Comparison of ENCODE assay signal across 8 mouse cellular contexts in genomic region chr7:19716055-19716682, GRCm38 (mm10). TPM values are rescaled to one million over a fixed set of nuclear protein-coding genes. Genes with fewer than 3 reads are reported as not detected.
DNase-seq lines count a peak whose midpoint lies in the region; ATAC-seq and TF ChIP-seq lines count a peak whose summit lies in the region.

No protein-coding gene starts in this region.

- H3K27ac ChIP-seq in heart, embryonic 16.5 days (ENCODE audit: low read length): peak overlapping the region; percentile 43
- H3K27ac ChIP-seq in MEL (ENCODE audit: control insufficient read depth, low read depth, low read length): peak overlapping the region; percentile 99
- H3K27ac ChIP-seq in hindbrain, embryonic 12.5 days: peak overlapping the region; percentile 89
- peak overlapping the region; percentile 80 for H3K27ac ChIP-seq in midbrain, embryonic 12.5 days (replicated peaks)

- H3K79me2 ChIP-seq in MEL (ENCODE audit: control insufficient read depth, insufficient read depth, low read length, poor library complexity): peaks cover 20% of the 10 kb centered on the region

- H3K9me3 ChIP-seq in heart, embryonic 16.5 days (replicated peaks; ENCODE audit: control insufficient read depth, low read length): peaks cover 8% of the 10 kb centered on the region
- H3K9me3 ChIP-seq in MEL (replicated peaks; ENCODE audit: insufficient read depth, low read length): no peaks in the 10 kb centered on the region
- peaks cover 8% of the 10 kb centered on the region for H3K9me3 ChIP-seq in hindbrain, embryonic 12.5 days (replicated peaks)
- peaks cover 9% of the 10 kb centered on the region for H3K9me3 ChIP-seq in midbrain, embryonic 12.5 days

- peak overlapping the region; percentile 63 for H3K4me2 ChIP-seq in heart, embryonic 16.5 days (ENCODE audit: low read depth, low read length)
- H3K4me2 ChIP-seq in hindbrain, embryonic 12.5 days (replicated peaks): peak overlapping the region; percentile 62
- H3K4me2 ChIP-seq in midbrain, embryonic 12.5 days (replicated peaks): peak overlapping the region; percentile 48

- intact Hi-C loops in left cerebral cortex, postnatal 10 days (cut with DNase I): no loop called here

- H3K9ac ChIP-seq in heart, embryonic 16.5 days (ENCODE audit: low read length): peak overlapping the region; percentile 5; the same call in 1 of the 2 replicates
- peak overlapping the region; percentile 83 for H3K9ac ChIP-seq in MEL (ENCODE audit: control insufficient read depth, low read depth, low read length, poor library complexity, severe bottlenecking)
- peak overlapping the region; percentile 48 for H3K9ac ChIP-seq in hindbrain, embryonic 12.5 days
- H3K9ac ChIP-seq in midbrain, embryonic 12.5 days (replicated peaks): peak overlapping the region; percentile 43

- TF ChIP-seq EP300 in MEL (IDR thresholded peaks at IDR 0.05; ENCODE audit: low read depth in 1 of 2, low read length in 2 of 2): 0 out of 4 replicates have a peak, but pooled peaks of 1 of the 2 experiments have one; percentile 13

- TF ChIP-seq CTCF in MEL (IDR thresholded peaks at IDR 0.05 in 2 of 3, conservative IDR thresholded peaks at IDR 0.05 in 1 of 3; ENCODE audit: control insufficient read depth in 1 of 3, insufficient read depth in 1 of 3, low read depth in 2 of 3, low read length in 3 of 3, poor library complexity in 1 of 3, severe bottlenecking in 1 of 3): no peak

- ATAC-seq in heart, embryonic 16.5 days (replicated peaks; ENCODE audit: extremely low read depth, insufficient read depth, low FRiP score): no peak
- ATAC-seq in hindbrain, embryonic 12.5 days (ENCODE audit: low FRiP score): no peak
- no peak for ATAC-seq in midbrain, embryonic 12.5 days (ENCODE audit: low FRiP score, low read depth)
- ATAC-seq in granulocyte monocyte progenitor cell, adult 5-6 weeks (replicated peaks; ENCODE audit: poor library complexity, severe bottlenecking): no peak

- no peaks in the 10 kb centered on the region for H3K27me3 ChIP-seq in heart, embryonic 16.5 days (ENCODE audit: control insufficient read depth, insufficient read depth, low read length)
- H3K27me3 ChIP-seq in MEL (ENCODE audit: control insufficient read depth in 1 of 2, insufficient read depth in 2 of 2, low read length in 2 of 2): no peaks in the 10 kb centered on the region
- no peaks in the 10 kb centered on the region for H3K27me3 ChIP-seq in hindbrain, embryonic 12.5 days
- no peaks in the 10 kb centered on the region for H3K27me3 ChIP-seq in midbrain, embryonic 12.5 days

- 6% methylated on average over 18 of the region's 18 CpGs for WGBS in heart, embryonic 16.5 days
- 8% methylated on average over 18 of the region's 18 CpGs for WGBS in hindbrain, embryonic 12.5 days
- WGBS in midbrain, embryonic 12.5 days: 7% methylated on average over 18 of the region's 18 CpGs

- peaks cover 31% of the 10 kb centered on the region for H3K36me3 ChIP-seq in heart, embryonic 16.5 days (ENCODE audit: control insufficient read depth, insufficient read depth)
- peaks cover 3 to 14% of the 10 kb centered on the region in 2 experiments; a peak in 3 of 4 replicates for H3K36me3 ChIP-seq in MEL (ENCODE audit: control insufficient read depth in 1 of 2, insufficient read depth in 2 of 2, low read length in 2 of 2)
- H3K36me3 ChIP-seq in hindbrain, embryonic 12.5 days: peaks cover 42% of the 10 kb centered on the region
- peaks cover 39% of the 10 kb centered on the region for H3K36me3 ChIP-seq in midbrain, embryonic 12.5 days

- peak; percentile 47 to 96; a peak in 2 of 4 replicates for TF ChIP-seq POLR2A in MEL (IDR thresholded peaks at IDR 0.05; ENCODE audit: control insufficient read depth in 1 of 2, insufficient read depth in 1 of 2, low read depth in 1 of 2, low read length in 2 of 2, poor library complexity in 1 of 2)

- DNase-seq in heart, adult 18-20 months: no peak
- DNase-seq in MEL (ENCODE audit: low read depth, low spot score): no peak
- DNase-seq in right cerebral cortex, adult 2 months (ENCODE audit: low spot score in 2 of 2): no peak
- DNase-seq in left cerebral cortex, postnatal 10 days (ENCODE audit: extremely low spot score in 1 of 2, low spot score in 2 of 2): no peak

- no peak for TF ChIP-seq RAD21 in MEL (IDR thresholded peaks at IDR 0.05; ENCODE audit: low read depth, low read length)

- peaks cover 19% of the 10 kb centered on the region for H3K4me1 ChIP-seq in heart, embryonic 16.5 days (ENCODE audit: control insufficient read depth, insufficient read depth, low read length)
- peaks cover 0 to 19% of the 10 kb centered on the region in 2 experiments; a peak in 2 of 4 replicates for H3K4me1 ChIP-seq in MEL (ENCODE audit: control insufficient read depth in 1 of 2, insufficient read depth in 2 of 2, low read length in 2 of 2)
- H3K4me1 ChIP-seq in hindbrain, embryonic 12.5 days: peaks cover 24% of the 10 kb centered on the region
- peaks cover 25% of the 10 kb centered on the region for H3K4me1 ChIP-seq in midbrain, embryonic 12.5 days

- H3K4me3 ChIP-seq in heart, embryonic 16.5 days (ENCODE audit: low read length): peak overlapping the region; percentile 40
- H3K4me3 ChIP-seq in MEL (ENCODE audit: control insufficient read depth in 1 of 2, insufficient read depth in 1 of 2, low read depth in 2 of 2, low read length in 2 of 2): peak overlapping the region; percentile 38 to 63
- H3K4me3 ChIP-seq in hindbrain, embryonic 12.5 days: peak overlapping the region; percentile 99
- peak overlapping the region; percentile 30 for H3K4me3 ChIP-seq in midbrain, embryonic 12.5 days

RNA-seq across cellular contexts. Expression of gene Tomm40, which starts 0.9 kb away (rescaled TPM):
- polyA plus RNA-seq in heart, embryonic 16.5 days (2015; fragmentation: Nextera tagmentation; extraction: Ambion mirVana): 146 and 158 TPM in 2 replicates
- 100 to 1,000 TPM in 1 of 2 experiments, 10 to 100 TPM in 1; 98.9 to 110 TPM for total RNA-seq in heart, adult 18-20 months (2021)
- 288 and 294 TPM in 2 replicates for total RNA-seq in MEL (2012; rRNA removed)
- polyA plus RNA-seq in MEL (2012; ENCODE audit: insufficient read depth in 1 of 2, insufficient read length in 2 of 2, low read depth in 1 of 2, low replicate concordance in 2 of 2, missing spikeins in 1 of 2): 100 to 1,000 TPM in 1 of 2 experiments, not detected in 1; 403 TPM
- 136 and 138 TPM in 2 replicates for polyA plus RNA-seq in hindbrain, embryonic 12.5 days (2016; fragmentation: Nextera tagmentation; extraction: Ambion mirVana)
- polyA plus RNA-seq in midbrain, embryonic 12.5 days (2016; fragmentation: Nextera tagmentation; extraction: Ambion mirVana): 148 and 152 TPM in 2 replicates
- 70.2 and 76.7 TPM in 2 replicates for total RNA-seq in granulocyte monocyte progenitor cell, adult 5-6 weeks (2014; fragmentation: Nextera tagmentation)
- total RNA-seq in granulocyte monocyte progenitor cell, adult 5-6 weeks (2017): 36.2 and 47.0 TPM in 2 replicates
- total RNA-seq in left cerebral cortex, postnatal 10 days (2021): 100 to 1,000 TPM; 114 to 118 TPM

RNA-seq across cellular contexts. Expression of gene Apoe, which starts 17.2 kb away (rescaled TPM):
- 588 and 662 TPM in 2 replicates for polyA plus RNA-seq in heart, embryonic 16.5 days (2015; fragmentation: Nextera tagmentation; extraction: Ambion mirVana)
- 100 to 1,000 TPM; 270 to 319 TPM for total RNA-seq in heart, adult 18-20 months (2021)
- total RNA-seq in MEL (2012; rRNA removed): 22.6 and 33.3 TPM in 2 replicates
- 10 to 100 TPM in 1 of 2 experiments, not detected in 1; 61.4 TPM for polyA plus RNA-seq in MEL (2012; ENCODE audit: insufficient read depth in 1 of 2, insufficient read length in 2 of 2, low read depth in 1 of 2, low replicate concordance in 2 of 2, missing spikeins in 1 of 2)
- polyA plus RNA-seq in hindbrain, embryonic 12.5 days (2016; fragmentation: Nextera tagmentation; extraction: Ambion mirVana): 228 and 246 TPM in 2 replicates
- polyA plus RNA-seq in midbrain, embryonic 12.5 days (2016; fragmentation: Nextera tagmentation; extraction: Ambion mirVana): 203 and 260 TPM in 2 replicates
- 21.9 and 23.5 TPM in 2 replicates for total RNA-seq in granulocyte monocyte progenitor cell, adult 5-6 weeks (2014; fragmentation: Nextera tagmentation)
- 59.3 and 90.6 TPM in 2 replicates for total RNA-seq in granulocyte monocyte progenitor cell, adult 5-6 weeks (2017)
- total RNA-seq in left cerebral cortex, postnatal 10 days (2021): 1,000 to 10,000 TPM; 1,326 to 1,376 TPM

RNA-seq across cellular contexts. Expression of gene Apoc1, which starts 23.7 kb away (rescaled TPM):
- 8.9 and 9.2 TPM in 2 replicates for polyA plus RNA-seq in heart, embryonic 16.5 days (2015; fragmentation: Nextera tagmentation; extraction: Ambion mirVana)
- total RNA-seq in heart, adult 18-20 months (2021): 10 to 100 TPM in 1 of 2 experiments, under 1 TPM in 1; 0.57 to 19.5 TPM
- total RNA-seq in MEL (2012; rRNA removed): not detected in 2 replicates
- under 1 TPM in 1 of 2 experiments, not detected in 1; 0.35 TPM for polyA plus RNA-seq in MEL (2012; ENCODE audit: insufficient read depth in 1 of 2, insufficient read length in 2 of 2, low read depth in 1 of 2, low replicate concordance in 2 of 2, missing spikeins in 1 of 2)
- polyA plus RNA-seq in hindbrain, embryonic 12.5 days (2016; fragmentation: Nextera tagmentation; extraction: Ambion mirVana): 3.8 and 4.7 TPM in 2 replicates
- polyA plus RNA-seq in midbrain, embryonic 12.5 days (2016; fragmentation: Nextera tagmentation; extraction: Ambion mirVana): 1.3 and 1.8 TPM in 2 replicates
- total RNA-seq in granulocyte monocyte progenitor cell, adult 5-6 weeks (2014; fragmentation: Nextera tagmentation): 10.3 and 17.9 TPM in 2 replicates
- total RNA-seq in granulocyte monocyte progenitor cell, adult 5-6 weeks (2017): 0.57 and 10.6 TPM in 2 replicates
- total RNA-seq in left cerebral cortex, postnatal 10 days (2021): 1 to 10 TPM; 3.1 to 3.3 TPM

RNA-seq across cellular contexts. Expression of gene Nectin2, which starts 34.1 kb away (rescaled TPM):
- 63.5 and 76.8 TPM in 2 replicates for polyA plus RNA-seq in heart, embryonic 16.5 days (2015; fragmentation: Nextera tagmentation; extraction: Ambion mirVana)
- total RNA-seq in heart, adult 18-20 months (2021): 10 to 100 TPM; 28.5 to 30.0 TPM
- 6.9 TPM in 2 replicates for total RNA-seq in MEL (2012; rRNA removed)
- 10 to 100 TPM in 1 of 2 experiments, not detected in 1; 25.6 TPM for polyA plus RNA-seq in MEL (2012; ENCODE audit: insufficient read depth in 1 of 2, insufficient read length in 2 of 2, low read depth in 1 of 2, low replicate concordance in 2 of 2, missing spikeins in 1 of 2)
- polyA plus RNA-seq in hindbrain, embryonic 12.5 days (2016; fragmentation: Nextera tagmentation; extraction: Ambion mirVana): 60.8 and 67.1 TPM in 2 replicates
- polyA plus RNA-seq in midbrain, embryonic 12.5 days (2016; fragmentation: Nextera tagmentation; extraction: Ambion mirVana): 46.7 and 53.3 TPM in 2 replicates
- total RNA-seq in granulocyte monocyte progenitor cell, adult 5-6 weeks (2014; fragmentation: Nextera tagmentation): 1.7 and 2.0 TPM in 2 replicates
- 1.6 and 1.8 TPM in 2 replicates for total RNA-seq in granulocyte monocyte progenitor cell, adult 5-6 weeks (2017)
- 10 to 100 TPM; 18.9 to 22.0 TPM for total RNA-seq in left cerebral cortex, postnatal 10 days (2021)

RNA-seq across cellular contexts. Expression of gene Apoc4, which starts 34.9 kb away (rescaled TPM):
- polyA plus RNA-seq in heart, embryonic 16.5 days (2015; fragmentation: Nextera tagmentation; extraction: Ambion mirVana): 0.22 and 0.37 TPM in 2 replicates
- total RNA-seq in heart, adult 18-20 months (2021): not detected
- not detected in 2 replicates for total RNA-seq in MEL (2012; rRNA removed)
- polyA plus RNA-seq in MEL (2012; ENCODE audit: insufficient read depth in 1 of 2, insufficient read length in 2 of 2, low read depth in 1 of 2, low replicate concordance in 2 of 2, missing spikeins in 1 of 2): not detected
- 0.10 TPM in 1 of 2 replicates, not detected in the other for polyA plus RNA-seq in hindbrain, embryonic 12.5 days (2016; fragmentation: Nextera tagmentation; extraction: Ambion mirVana)
- 0.08 TPM in 1 of 2 replicates, not detected in the other for polyA plus RNA-seq in midbrain, embryonic 12.5 days (2016; fragmentation: Nextera tagmentation; extraction: Ambion mirVana)
- total RNA-seq in granulocyte monocyte progenitor cell, adult 5-6 weeks (2014; fragmentation: Nextera tagmentation): not detected in 2 replicates
- not detected in 2 replicates for total RNA-seq in granulocyte monocyte progenitor cell, adult 5-6 weeks (2017)
- total RNA-seq in left cerebral cortex, postnatal 10 days (2021): not detected

Comparison
In these comparisons a context has a peak if more than half of its experiments do, and no peak if none do; other contexts are left out.
1. H3K27ac ChIP-seq: peak in every context shown above with its lines; median percentile 99 in MEL; 89 in hindbrain, embryonic 12.5 days; 80 in midbrain, embryonic 12.5 days; 43 in heart, embryonic 16.5 days.
2. H3K4me3 ChIP-seq: peak in every context shown above with its lines; median percentile 99 in hindbrain, embryonic 12.5 days; 50 in MEL; 40 in heart, embryonic 16.5 days; 30 in midbrain, embryonic 12.5 days.
3. H3K9ac ChIP-seq: peak in every context shown above with its lines; median percentile 83 in MEL; 48 in hindbrain, embryonic 12.5 days; 43 in midbrain, embryonic 12.5 days; 5 in heart, embryonic 16.5 days.
4. RNA of gene Apoe, which starts 17.2 kb away (total RNA-seq): 1,326 to 1,376 TPM in left cerebral cortex, postnatal 10 days; 270 to 319 TPM in heart, adult 18-20 months, 21.9 to 90.6 TPM in granulocyte monocyte progenitor cell, adult 5-6 weeks and 22.6 to 33.3 TPM in MEL; every median in the first group is over 4 times any median in the second.
5. Peak in every context shown above with its lines, with median percentiles within 50 percentile points of each other: H3K4me2 ChIP-seq.